In genomic region chr7:107392749-107393148, GRCm38 (mm10) we compare ENCODE assay signal across 16 mouse cellular contexts. TPM values are rescaled to one million over a fixed set of nuclear protein-coding genes. Genes with fewer than 3 reads are reported as not detected.
DNase-seq lines count a peak whose midpoint lies in the region; ATAC-seq and TF ChIP-seq lines count a peak whose summit lies in the region.
"Had no signal": no experiment of that assay in that cellular context is flagged by ENCODE, and none has a peak within 500 bp of the region (broad histone marks: within the 10 kb centered on the region; RNA-seq: fewer than 3 reads in every experiment).

No protein-coding gene starts in this region.

- no peaks in the 10 kb centered on the region for H3K27me3 ChIP-seq in liver, postnatal 0 days (ENCODE audit: insufficient read depth, low read length)
- no peaks in the 10 kb centered on the region for H3K27me3 ChIP-seq in limb, embryonic 14.5 days (ENCODE audit: control insufficient read depth, insufficient read depth, low read length)
- H3K27me3 ChIP-seq: embryonic facial prominence, embryonic 12.5 days; heart, embryonic 12.5 days; liver, embryonic 15.5 days; neural tube, embryonic 12.5 days; Patski had no signal

- no peaks in the 10 kb centered on the region for H3K36me3 ChIP-seq in liver, postnatal 0 days (replicated peaks; ENCODE audit: insufficient read depth, low read length)
- H3K36me3 ChIP-seq in limb, embryonic 14.5 days (ENCODE audit: control insufficient read depth, insufficient read depth, low read length), result no peaks in the 10 kb centered on the region
- H3K36me3 ChIP-seq: embryonic facial prominence, embryonic 12.5 days; heart, embryonic 12.5 days; liver, embryonic 15.5 days; neural tube, embryonic 12.5 days had no signal

- peak; percentile 59 for DNase-seq in adrenal gland, postnatal 10 days
- no peak for DNase-seq in adrenal gland, adult 2 months
- DNase-seq in liver, result peak; percentile 22
- DNase-seq in liver, postnatal 0 days, result no peak
- DNase-seq in adipocyte (ENCODE audit: low spot score), result peak; percentile 2
- peak; percentile 49 for DNase-seq in limb, embryonic 14.5 days (ENCODE audit: low spot score)
- DNase-seq in cerebellum, postnatal 10 days, result no peak
- DNase-seq: thymus, postnatal 14 days had no signal

- no peak overlapping the region for H3K9ac ChIP-seq in liver, postnatal 0 days (replicated peaks)
- no peak overlapping the region for H3K9ac ChIP-seq in limb, embryonic 14.5 days (ENCODE audit: low read depth, low read length, severe bottlenecking)
- H3K9ac ChIP-seq: embryonic facial prominence, embryonic 12.5 days; heart, embryonic 12.5 days; liver, embryonic 15.5 days; neural tube, embryonic 12.5 days had no signal

- no peak for ATAC-seq in liver, postnatal 0 days
- ATAC-seq in limb, embryonic 14.5 days (ENCODE audit: low FRiP score, low read depth), result no peak
- no peak for ATAC-seq in inflammation-experienced regulatory T-cells, adult 6 months
- ATAC-seq: intestine, postnatal 0 days; Patski had no signal

- 36% methylated on average over 2 of the region's 2 CpGs for WGBS in liver, postnatal 0 days (ENCODE audit: insufficient replicate concordance)
- WGBS in limb, embryonic 14.5 days, result 64% methylated on average over 2 of the region's 2 CpGs

- TF ChIP-seq POLR2A in limb, embryonic 14.5 days (IDR thresholded peaks at IDR 0.05; ENCODE audit: borderline replicate concordance, extremely low read depth, insufficient read depth, insufficient read length), result no peak

- no peak overlapping the region for H3K4me2 ChIP-seq in liver, postnatal 0 days (ENCODE audit: low read depth, low read length)
- H3K4me2 ChIP-seq in limb, embryonic 14.5 days (replicated peaks; ENCODE audit: low read depth, low read length, severe bottlenecking), result no peak overlapping the region
- H3K4me2 ChIP-seq: embryonic facial prominence, embryonic 12.5 days; heart, embryonic 12.5 days; liver, embryonic 15.5 days; midbrain, embryonic 11.5 days; neural tube, embryonic 12.5 days had no signal

- TF ChIP-seq CTCF in liver, postnatal 0 days (IDR thresholded peaks at IDR 0.05; ENCODE audit: low read depth), result no peak

- TF ChIP-seq EP300 in liver, postnatal 0 days (IDR thresholded peaks at IDR 0.05; ENCODE audit: low read depth), result no peak

- H3K4me3 ChIP-seq in liver, postnatal 0 days (ENCODE audit: low read depth, low read length), result no peak overlapping the region
- H3K4me3 ChIP-seq in limb, embryonic 14.5 days (replicated peaks; ENCODE audit: low read length), result no peak overlapping the region
- H3K4me3 ChIP-seq: embryonic facial prominence, embryonic 12.5 days; heart, embryonic 12.5 days; liver, embryonic 15.5 days; neural tube, embryonic 12.5 days had no signal

- H3K9me3 ChIP-seq in liver, postnatal 0 days (ENCODE audit: low read length), result no peaks in the 10 kb centered on the region
- no peaks in the 10 kb centered on the region for H3K9me3 ChIP-seq in limb, embryonic 14.5 days (ENCODE audit: control insufficient read depth, low read length)
- H3K9me3 ChIP-seq: embryonic facial prominence, embryonic 12.5 days; heart, embryonic 12.5 days; liver, embryonic 15.5 days; neural tube, embryonic 12.5 days had no signal

- H3K27ac ChIP-seq in liver, postnatal 0 days (ENCODE audit: low read depth), result no peak overlapping the region
- H3K27ac ChIP-seq in limb, embryonic 14.5 days (replicated peaks; ENCODE audit: low read depth, low read length), result no peak overlapping the region
- H3K27ac ChIP-seq: embryonic facial prominence, embryonic 12.5 days; liver, embryonic 15.5 days; neural tube, embryonic 12.5 days had no signal

- H3K4me1 ChIP-seq in liver, postnatal 0 days (ENCODE audit: insufficient read depth), result no peaks in the 10 kb centered on the region
- no peaks in the 10 kb centered on the region for H3K4me1 ChIP-seq in limb, embryonic 14.5 days (ENCODE audit: control insufficient read depth, insufficient read depth, low read length)
- H3K4me1 ChIP-seq: embryonic facial prominence, embryonic 12.5 days; heart, embryonic 12.5 days; liver, embryonic 15.5 days; neural tube, embryonic 12.5 days had no signal

RNA-seq across cellular contexts. Expression of gene Syt9, which starts 22.2 kb away (rescaled TPM):
- 10 to 100 TPM in 1 of 2 experiments, 1 to 10 TPM in 1; 5.4 to 10.4 TPM for total RNA-seq in adrenal gland, postnatal 10 days (2021)
- 1 to 10 TPM; 2.1 to 3.6 TPM for total RNA-seq in adrenal gland, adult 2 months (2021)
- 1.9 and 2.7 TPM in 2 replicates for polyA plus RNA-seq in adrenal gland, adult 2 months (2012; rRNA removed)
- polyA plus RNA-seq in liver, postnatal 0 days (2015; fragmentation: Nextera tagmentation; extraction: Ambion mirVana), result 0.13 and 0.23 TPM in 2 replicates
- polyA plus RNA-seq in limb, embryonic 14.5 days (2012; rRNA removed), result 4.3 and 5.0 TPM in 2 replicates
- polyA plus RNA-seq in limb, embryonic 14.5 days (2014; fragmentation: Nextera tagmentation; extraction: Ambion mirVana), result 3.9 and 5.7 TPM in 2 replicates
- polyA plus RNA-seq in inflammation-experienced regulatory T-cells, adult 6 months (2017; shearing (Covaris generic)), result not detected
- polyA plus RNA-seq: Patski had no signal

Comparison
In these comparisons a context has a peak if more than half of its experiments do, and no peak if none do; other contexts are left out.
1. DNase-seq: peak in adrenal gland, postnatal 10 days (single experiment), liver (single experiment), adipocyte (single experiment) and limb, embryonic 14.5 days (single experiment); none in adrenal gland, adult 2 months (single experiment), liver, postnatal 0 days (single experiment) and cerebellum, postnatal 10 days (0 of 2).